Mouse (Mus musculus) kidney, adult 2 months (tissue): ENCODE measurements around the gene Dnajb4.

Source experiments
- CTCF ChIP-seq: fragments of 200-500 bp; conservative IDR thresholded peaks from 2 replicates; pipeline ENCODE4 v1.5.1; 2011; ENCODE audit warnings: low read depth, mild to moderate bottlenecking, control low read depth, low read length, moderate library complexity, mixed read lengths; ENCODE audit not compliant: insufficient read depth, insufficient read length
- POLR2A ChIP-seq: fragments of 200-500 bp; IDR thresholded peaks from one replicate; pipeline ENCODE4 v1.6.1; 2011; ENCODE audit warnings: low read depth, low read length, control low read depth

DNA sequence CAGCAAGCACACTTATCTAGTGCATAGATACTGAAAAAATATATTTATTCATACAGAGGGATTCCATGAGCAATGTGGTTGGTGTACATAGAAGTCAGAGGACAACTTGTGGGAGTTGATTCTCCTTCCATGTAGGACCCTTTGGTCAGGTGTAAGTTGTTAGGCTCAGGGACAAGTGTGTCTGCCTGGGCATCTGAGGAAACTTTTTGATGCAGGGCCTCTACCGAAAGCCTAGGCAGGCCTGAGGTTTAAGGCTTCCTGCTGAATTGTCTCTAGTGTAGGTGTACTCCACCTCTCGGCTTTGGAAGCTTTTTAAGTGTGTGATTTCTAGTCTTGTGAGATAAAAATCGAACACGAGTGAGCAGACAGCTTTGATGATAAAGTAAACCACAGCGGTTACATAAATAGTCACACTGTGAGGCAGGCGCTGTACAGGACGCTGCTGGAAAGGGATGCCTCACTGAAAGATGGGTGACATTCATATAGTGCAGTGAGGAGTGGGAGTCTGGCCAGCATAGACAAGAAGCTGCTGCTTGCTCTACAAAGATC, 1.7 kb upstream of the Dnajb4 start:
- TF ChIP-seq POLR2A (no peak), CTCF (no peak)
